Mouse (Mus musculus) CH12.LX (cell line): Measurements from ENCODE around the gene Cpne9. TPM values are rescaled to one million over a fixed set of nuclear protein-coding genes. Genes with fewer than 3 reads are reported as not detected.

Experiments used
- DNase-seq: peaks from one replicate; pipeline ENCODE4 v3.0.0-alpha.2; 2013; ENCODE audit errors: extremely low read depth
- H3K27ac ChIP-seq: 2 replicates; pipeline ENCODE4 v1.5.1; 2012; ENCODE audit warnings: low read depth, mild to moderate bottlenecking, control low read depth, moderate library complexity; ENCODE audit not compliant: insufficient read depth
- H3K27me3 ChIP-seq: replicated peaks from 2 replicates; pipeline ENCODE3; 2012; ENCODE audit warnings: inconsistent platforms
- H3K36me3 ChIP-seq, 2 experiments: replicated peaks in 1 of 2; 2 replicates each; pipeline versions ENCODE3 to v1.6.1; 2012; ENCODE audit warnings: inconsistent platforms in 1 of 2, low read length in 1 of 2, mild to moderate bottlenecking in 1 of 2, mixed read lengths in 1 of 2, moderate library complexity in 1 of 2; ENCODE audit not compliant: control insufficient read depth in 1 of 2, insufficient read depth in 1 of 2
- H3K4me1 ChIP-seq, 2 experiments: 2 replicates each; pipeline ENCODE4 v1.6.1; 2012; ENCODE audit warnings: inconsistent platforms in 1 of 2, moderate library complexity in 1 of 2; ENCODE audit not compliant: insufficient read depth in 2 of 2, control insufficient read depth in 1 of 2
- H3K4me2 ChIP-seq: 2 replicates; pipeline ENCODE4 v1.6.1; 2012; ENCODE audit warnings: low read depth, mild to moderate bottlenecking, control low read depth; ENCODE audit not compliant: poor library complexity, insufficient read depth, severe bottlenecking
- H3K4me3 ChIP-seq, 3 experiments: fragments of 150-350 bp in 1 of 3; sonication (generic) in 1 of 3; replicated peaks in 1 of 3; 2 replicates each; pipeline versions ENCODE3 to v1.5.1; 2011 to 2012; ENCODE audit warnings: low read depth in 2 of 3, low read length in 2 of 3, mild to moderate bottlenecking in 2 of 3, moderate library complexity in 2 of 3, control low read depth in 1 of 3, improper control_type of control experiment in 1 of 3, inconsistent platforms in 1 of 3, mixed read lengths in 1 of 3; ENCODE audit not compliant: poor library complexity in 1 of 3
- H3K79me2 ChIP-seq: replicated peaks from 2 replicates; pipeline ENCODE4 v1.6.1; 2012; ENCODE audit warnings: mild to moderate bottlenecking, moderate library complexity; ENCODE audit not compliant: control insufficient read depth, poor library complexity, insufficient read depth, severe bottlenecking; ENCODE audit errors: extremely low read depth
- H3K9ac ChIP-seq: 2 replicates; pipeline ENCODE4 v1.6.1; 2012; ENCODE audit warnings: low read depth, mild to moderate bottlenecking, control low read depth, moderate library complexity; ENCODE audit not compliant: insufficient read depth
- H3K9me3 ChIP-seq: replicated peaks from 2 replicates; pipeline ENCODE3; 2012; ENCODE audit warnings: low read length, inconsistent platforms, mixed read lengths
- BHLHE40 ChIP-seq: IDR thresholded peaks from 2 replicates; pipeline ENCODE4 v1.6.1; 2011; ENCODE audit warnings: mild to moderate bottlenecking, low read depth, low read length, improper control_type of control experiment
- CHD1 ChIP-seq: IDR thresholded peaks from 2 replicates; pipeline ENCODE4 v1.6.1; 2012; ENCODE audit warnings: low read depth, low read length, improper control_type of control experiment, inconsistent platforms
- CHD2 ChIP-seq: IDR thresholded peaks from 2 replicates; pipeline ENCODE4 v1.6.1; 2011; ENCODE audit warnings: low read length, improper control_type of control experiment
- CTCF ChIP-seq, 2 experiments: IDR thresholded peaks in 1 of 2; conservative IDR thresholded peaks in 1 of 2; 2 replicates each; pipeline ENCODE4 v1.5.1; 2011 to 2012; ENCODE audit warnings: low read depth in 2 of 2, low read length in 2 of 2, improper control_type of control experiment in 1 of 2, inconsistent platforms in 1 of 2, mild to moderate bottlenecking in 1 of 2, moderate library complexity in 1 of 2
- E2F4 ChIP-seq: IDR thresholded peaks from 2 replicates; pipeline ENCODE4 v1.6.1; 2011; ENCODE audit warnings: low read depth, low read length, improper control_type of control experiment; ENCODE audit not compliant: insufficient replicate concordance
- ELF1 ChIP-seq: IDR thresholded peaks from 2 replicates; pipeline ENCODE4 v1.6.1; 2014; ENCODE audit warnings: low read depth, mild to moderate bottlenecking, inconsistent platforms, low read length, improper control_type of control experiment
- EP300 ChIP-seq: IDR thresholded peaks from 2 replicates; pipeline ENCODE4 v1.6.1; 2011; ENCODE audit warnings: low read length, improper control_type of control experiment
- ETS1 ChIP-seq: conservative IDR thresholded peaks from 2 replicates; pipeline ENCODE4 v1.6.1; 2012; ENCODE audit warnings: low read depth, mild to moderate bottlenecking, inconsistent platforms, low read length, improper control_type of control experiment, moderate library complexity
- GABPA ChIP-seq: IDR thresholded peaks from 2 replicates; pipeline ENCODE4 v1.6.1; 2012; ENCODE audit warnings: low read depth, low read length, improper control_type of control experiment, inconsistent platforms; ENCODE audit not compliant: insufficient replicate concordance
- HCFC1 ChIP-seq: IDR thresholded peaks from 2 replicates; pipeline ENCODE4 v1.6.1; 2012; ENCODE audit warnings: low read depth, mild to moderate bottlenecking, inconsistent platforms, low read length, improper control_type of control experiment
- IRF4 ChIP-seq: IDR thresholded peaks from 2 replicates; pipeline ENCODE4 v1.6.1; 2014; ENCODE audit warnings: low read depth, mild to moderate bottlenecking, inconsistent platforms, low read length, improper control_type of control experiment
- JUN ChIP-seq: IDR thresholded peaks from 2 replicates; pipeline ENCODE4 v1.6.1; 2011; ENCODE audit warnings: low read depth, mild to moderate bottlenecking, low read length, improper control_type of control experiment, moderate library complexity; ENCODE audit not compliant: insufficient read depth
- JUND ChIP-seq: conservative IDR thresholded peaks from 2 replicates; pipeline ENCODE4 v1.6.1; 2011; ENCODE audit warnings: low read depth, low read length, improper control_type of control experiment
- MAFK ChIP-seq: IDR thresholded peaks from 2 replicates; pipeline ENCODE4 v1.6.1; 2011; ENCODE audit warnings: low read length, improper control_type of control experiment; ENCODE audit not compliant: insufficient replicate concordance
- MAX ChIP-seq: IDR thresholded peaks from 2 replicates; pipeline ENCODE4 v1.6.1; 2011; ENCODE audit warnings: low read length, improper control_type of control experiment
- MAZ ChIP-seq: IDR thresholded peaks from 2 replicates; pipeline ENCODE4 v1.6.1; 2012; ENCODE audit warnings: low read depth, mild to moderate bottlenecking, inconsistent platforms, low read length, improper control_type of control experiment, moderate library complexity
- MEF2A ChIP-seq: IDR thresholded peaks from 2 replicates; pipeline ENCODE4 v1.6.1; 2014; ENCODE audit warnings: low read depth, mild to moderate bottlenecking, inconsistent platforms, low read length, improper control_type of control experiment, borderline replicate concordance
- MXI1 ChIP-seq: IDR thresholded peaks from 2 replicates; pipeline ENCODE4 v1.6.1; 2011; ENCODE audit warnings: mild to moderate bottlenecking, low read depth, low read length, improper control_type of control experiment
- MYC ChIP-seq: IDR thresholded peaks from 2 replicates; pipeline ENCODE4 v1.6.1; 2011; ENCODE audit warnings: low read depth, mild to moderate bottlenecking, improper control_type of control experiment, low read length
- NELFE ChIP-seq: IDR thresholded peaks from 2 replicates; pipeline ENCODE4 v1.6.1; 2011; ENCODE audit warnings: low read depth, low read length, improper control_type of control experiment
- NRF1 ChIP-seq: IDR thresholded peaks from 2 replicates; pipeline ENCODE4 v1.6.1; 2014; ENCODE audit warnings: low read depth, mild to moderate bottlenecking, inconsistent platforms, low read length, improper control_type of control experiment, moderate library complexity
- PAX5 ChIP-seq: IDR thresholded peaks from 2 replicates; pipeline ENCODE4 v1.6.1; 2012; ENCODE audit warnings: low read length, inconsistent platforms, mixed read lengths
- RAD21 ChIP-seq: IDR thresholded peaks from 2 replicates; pipeline ENCODE4 v1.6.1; 2011; ENCODE audit warnings: low read depth, mild to moderate bottlenecking, low read length, improper control_type of control experiment, moderate library complexity
- SIN3A ChIP-seq: IDR thresholded peaks from 2 replicates; pipeline ENCODE4 v1.6.1; 2012; ENCODE audit warnings: low read length, improper control_type of control experiment, inconsistent platforms
- SMC3 ChIP-seq: IDR thresholded peaks from 2 replicates; pipeline ENCODE4 v1.6.1; 2011; ENCODE audit warnings: low read depth, low read length, improper control_type of control experiment
- TBP ChIP-seq: conservative IDR thresholded peaks from 2 replicates; pipeline ENCODE4 v1.6.1; 2011; ENCODE audit warnings: low read depth, low read length, improper control_type of control experiment
- TCF12 ChIP-seq: IDR thresholded peaks from 2 replicates; pipeline ENCODE4 v1.6.1; 2014; ENCODE audit warnings: low read depth, mild to moderate bottlenecking, inconsistent platforms, low read length, improper control_type of control experiment
- UBTF ChIP-seq: IDR thresholded peaks from 2 replicates; pipeline ENCODE4 v1.6.1; 2012; ENCODE audit warnings: low read depth, mild to moderate bottlenecking, inconsistent platforms, low read length, improper control_type of control experiment, moderate library complexity
- USF2 ChIP-seq: conservative IDR thresholded peaks from 2 replicates; pipeline ENCODE4 v1.6.1; 2011; ENCODE audit warnings: low read depth, low read length, improper control_type of control experiment
- ZC3H11A ChIP-seq: IDR thresholded peaks from 2 replicates; pipeline ENCODE4 v1.6.1; 2012; ENCODE audit warnings: low read depth, mild to moderate bottlenecking, inconsistent platforms, low read length, improper control_type of control experiment
- ZKSCAN1 ChIP-seq: IDR thresholded peaks from 2 replicates; pipeline ENCODE4 v1.6.1; 2012; ENCODE audit warnings: low read depth, inconsistent platforms, low read length, improper control_type of control experiment, borderline replicate concordance
- ZMIZ1 ChIP-seq: IDR thresholded peaks from 2 replicates; pipeline ENCODE4 v1.6.1; 2012; ENCODE audit warnings: low read depth, mild to moderate bottlenecking, inconsistent platforms, low read length, improper control_type of control experiment
- ZNF384 ChIP-seq: IDR thresholded peaks from 2 replicates; pipeline ENCODE4 v1.6.1; 2012; ENCODE audit warnings: low read depth, low read length, improper control_type of control experiment, inconsistent platforms
- dilution Hi-C: fragments of 300-500 bp; cut with MboI; formaldehyde crosslinking; loops from 2 replicates; pipeline ENCODE4 v1.14.3; 2020; ENCODE audit warnings: low sequenced_read_pairs; ENCODE audit not compliant: extremely low pct_unique_long_range_greater_than_20kb, extremely low pct_ligation_motif_present
- in situ Hi-C: fragments of 300-500 bp; cut with MboI; formaldehyde crosslinking; loops from 3 replicates; pipeline ENCODE4 v1.14.3; 2019; ENCODE audit warnings: low sequenced_read_pairs, low pct_ligation_motif_present, low pct_unique_long_range_greater_than_20kb, mixed read lengths
- polyA plus RNA-seq: library from polyadenylated mRNA; unstranded; fragments of >175 nt; gene quantifications from 2 replicates; pipeline ENCODE4 v1.2.1, GENCODE M21; 2012; ENCODE audit warnings: low read depth; ENCODE audit not compliant: insufficient read length
- total RNA-seq, 2 experiments: library from RNA; depleted of rRNA; stranded (reverse); fragments of 300-350 nt in 1 of 2; fragments of >200 nt in 1 of 2; gene quantifications; 2 replicates each; pipeline ENCODE4 v1.2.3; 2012 to 2014

Cpne9 gene
- total and polyA plus RNA-seq, 3 experiments = 0.19 to 0.27 (median 0.25) TPM

DNA sequence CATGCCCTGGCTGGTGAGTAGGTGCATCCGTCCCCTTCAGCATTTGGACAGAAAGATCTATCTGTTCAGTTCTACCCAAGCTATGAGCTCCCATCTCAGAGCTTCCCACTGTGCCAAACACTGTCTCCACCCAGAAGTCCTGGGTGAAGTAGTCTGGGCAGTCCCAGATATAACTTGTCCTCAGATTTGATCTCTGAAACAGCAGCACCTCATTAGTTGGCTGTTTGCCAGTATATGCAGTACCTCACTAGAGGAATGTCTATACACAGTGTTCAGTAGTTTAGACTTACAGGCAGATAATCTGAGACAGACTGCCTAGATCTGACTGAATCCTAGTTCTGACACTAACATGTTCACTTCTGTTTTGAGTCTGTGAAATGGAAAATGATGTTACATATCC, 47.3 kb downstream of the Cpne9 start:
- no peak for DNase-seq
- no peak for TF ChIP-seq MXI1
- TF ChIP-seq ELF1 = no peak
- no peak for TF ChIP-seq USF2
- no peak for TF ChIP-seq CHD2
- Histone ChIP-seq H3K79me2 (no peaks in the 10 kb centered on the region), H3K36me3 (peaks cover 43 to 60% of the 10 kb centered on the region in 2 experiments), H3K9ac (no peak overlapping the region), H3K27ac (no peak overlapping the region), H3K27me3 (no peaks in the 10 kb centered on the region), H3K4me1 (peaks cover 12 to 39% of the 10 kb centered on the region in 2 experiments), H3K4me3 (no peak overlapping the region), H3K9me3 (no peaks in the 10 kb centered on the region), H3K4me2 (no peak overlapping the region)
- in situ Hi-C loops = no loop called here
- dilution Hi-C loops = no loop called here

- no peaks in the 10 kb centered on the region for H3K79me2 ChIP-seq
- no peaks in the 10 kb centered on the region for H3K27me3 ChIP-seq
- in situ Hi-C loops = no loop called here
- DNase-seq = peak; percentile 78
- peaks cover 54 to 60% of the 10 kb centered on the region in 2 experiments for H3K36me3 ChIP-seq
- peak overlapping the region; percentile 8 to 39 (median 24) for H3K4me3 ChIP-seq
- H3K4me2 ChIP-seq = peak overlapping the region; percentile 55
- peaks cover 10 to 35% of the 10 kb centered on the region in 2 experiments for H3K4me1 ChIP-seq
- H3K9ac ChIP-seq = no peak overlapping the region
- no peak overlapping the region for H3K27ac ChIP-seq
- dilution Hi-C loops = no loop called here
- H3K9me3 ChIP-seq = no peaks in the 10 kb centered on the region
- TF ChIP-seq MXI1 (no peak), ZC3H11A (no peak), NELFE (no peak), ZKSCAN1 (no peak), BHLHE40 (no peak), JUN (no peak), MYC (no peak), EP300 (no peak), HCFC1 (peak; percentile 22; the same call in 1 of the 2 replicates), GABPA (no peak), TCF12 (no peak), UBTF (no peak), PAX5 (no peak), SIN3A (0 out of 2 replicates have a peak, but pooled peaks have one; percentile 38), CHD1 (no peak), TBP (peak; percentile 71), E2F4 (no peak), ELF1 (peak; percentile 48), MAX (no peak), NRF1 (no peak), ETS1 (no peak), USF2 (no peak), IRF4 (no peak), MAZ (no peak), MEF2A (no peak), RAD21 (no peak), ZNF384 (no peak), CTCF (conservative IDR thresholded peaks at IDR 0.05 in 1 of 2, IDR thresholded peaks at IDR 0.05 in 1 of 2; ENCODE audit: low read depth in 2 of 2, low read length in 2 of 2) (no peak), MAFK (no peak), SMC3 (no peak), ZMIZ1 (peak; percentile 48; the same call in 1 of the 2 replicates), JUND (no peak)
These were observed 48.4 kb downstream of the Cpne9 start for GRCm38 (mm10) chr6:113330547-113330946.
